Mouse (Mus musculus): Measurements from ENCODE around the gene Atxn7.

The Atxn7 gene

DNA sequence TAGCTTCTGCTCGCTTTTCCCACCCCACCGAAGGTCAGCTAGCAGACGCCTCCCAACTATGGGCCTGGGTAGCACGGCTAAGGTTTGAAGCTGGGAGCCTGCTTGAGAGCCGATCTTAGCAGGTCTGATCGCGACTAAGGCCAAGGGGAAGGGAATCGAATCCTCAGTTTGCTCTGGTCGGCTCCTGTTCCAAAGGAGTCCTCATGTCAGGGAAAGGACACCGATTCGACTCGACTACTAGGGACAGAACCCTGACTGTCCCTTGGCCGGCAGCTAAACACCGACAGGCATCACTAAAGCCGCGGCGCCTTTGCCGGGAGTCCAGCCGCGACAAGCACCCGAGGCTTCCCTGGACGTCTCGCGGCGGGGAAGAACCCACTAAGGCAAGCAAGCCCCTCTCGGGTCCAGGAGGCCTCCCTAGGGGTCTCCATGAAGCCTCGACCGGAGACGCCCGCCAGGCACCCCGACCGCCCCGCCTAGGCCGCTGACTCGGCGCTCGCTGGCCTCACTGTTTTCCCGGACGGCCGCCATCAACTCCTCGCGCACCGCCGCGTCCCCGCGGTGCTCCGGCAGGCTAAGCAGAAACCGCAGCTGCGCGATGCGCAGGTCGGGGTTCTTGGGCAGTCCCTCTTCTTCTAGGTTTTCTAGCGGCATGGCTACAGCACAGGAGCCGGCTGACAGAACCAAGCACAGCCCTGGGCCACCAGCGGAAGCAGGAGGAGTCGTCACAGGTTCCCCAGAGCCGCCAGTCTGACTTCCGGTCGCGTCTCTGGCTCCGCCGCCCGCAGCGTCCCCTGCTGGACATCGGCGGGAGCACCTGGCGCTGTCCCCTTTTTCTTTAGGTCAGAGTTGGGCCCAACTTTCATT, 159.2 kb downstream of the Atxn7 start, which contains the start of gene Psmd6:
Gene Psmd6 (minus strand): TSS at position 755 of the 867 bp plus-strand sequence.
- DNase-seq (ENCODE audit: low spot score), result peak; percentile 80
